Mouse (Mus musculus): ENCODE results near the gene Acbd4. TPM values are rescaled to one million over a fixed set of nuclear protein-coding genes. Genes with fewer than 3 reads are reported as not detected.
A peak's percentile ranks its signal among the peaks of the same experiment; 100 is the strongest.

Gene Acbd4
- polyA plus RNA-seq, 1 experiment: 46.5 TPM

- DNase-seq: no peak
- Histone ChIP-seq H3K4me3 (replicated peaks; ENCODE audit: extremely low read depth, low read depth, low read length) (no peak overlapping the region), H3K4me1 (ENCODE audit: control insufficient read depth, insufficient read depth, low read length) (peaks cover 12% of the 10 kb centered on the region)
- WGBS: 75% methylated on average over 12 of the region's 12 CpGs
- TF ChIP-seq POLR2A (IDR thresholded peaks at IDR 0.05; ENCODE audit: borderline replicate concordance, extremely low read depth, low read depth, low read length) (no peak), CTCF (IDR thresholded peaks at IDR 0.05; ENCODE audit: insufficient read depth, low read length) (no peak)
Observed at GRCm38 (mm10) chr11:103099352-103099940, 2.0 kb upstream of the Acbd4 start.

GRCm38 (mm10) chr11:103100361-103100760, 1.1 kb upstream of the Acbd4 start:
- TF ChIP-seq POLR2A (IDR thresholded peaks at IDR 0.05; ENCODE audit: borderline replicate concordance, extremely low read depth, low read depth, low read length) (no peak), CTCF (IDR thresholded peaks at IDR 0.05; ENCODE audit: insufficient read depth, low read length) (no peak)

GRCm38 (mm10) chr11:103101866-103102501, 502 bp downstream of the Acbd4 start:
- 2% methylated on average over 30 of the region's 30 CpGs for WGBS
- TF ChIP-seq POLR2A (IDR thresholded peaks at IDR 0.05; ENCODE audit: borderline replicate concordance, extremely low read depth, low read depth, low read length) (no peak), CTCF (IDR thresholded peaks at IDR 0.05; ENCODE audit: insufficient read depth, low read length) (no peak)

More at GRCm38 (mm10) chr11:103100361-103100760, 1.1 kb upstream of the Acbd4 start:
- Histone ChIP-seq H3K4me1 (ENCODE audit: control insufficient read depth, insufficient read depth, low read length) (peaks cover 12% of the 10 kb centered on the region), H3K4me3 (replicated peaks; ENCODE audit: extremely low read depth, low read depth, low read length) (no peak overlapping the region)
- DNase-seq: no peak
- WGBS: 55% methylated on average over 8 of the region's 8 CpGs

GRCm38 (mm10) chr11:103102725-103103349, 1.4 kb downstream of the Acbd4 start:
- peak; percentile 97 for TF ChIP-seq CTCF (IDR thresholded peaks at IDR 0.05; ENCODE audit: insufficient read depth, low read length)
- TF ChIP-seq POLR2A (IDR thresholded peaks at IDR 0.05; ENCODE audit: borderline replicate concordance, extremely low read depth, low read depth, low read length): peak; percentile 68; the same call in 1 of the 2 replicates
- 0 out of 2 replicates have a peak, but pooled peaks cover 2% of the 10 kb centered on the region for H3K4me1 ChIP-seq (ENCODE audit: control insufficient read depth, insufficient read depth, low read length)
- 1% methylated on average over 35 of the region's 35 CpGs for WGBS
- peak overlapping the region; percentile 77 for H3K4me3 ChIP-seq (replicated peaks; ENCODE audit: extremely low read depth, low read depth, low read length)
- DNase-seq: peak; percentile 100

More at GRCm38 (mm10) chr11:103101866-103102501, 502 bp downstream of the Acbd4 start:
- H3K4me3 ChIP-seq (replicated peaks; ENCODE audit: extremely low read depth, low read depth, low read length): peak overlapping the region; percentile 54
- H3K4me1 ChIP-seq (ENCODE audit: control insufficient read depth, insufficient read depth, low read length): peaks cover 9% of the 10 kb centered on the region
- peak; percentile 86 for DNase-seq

GRCm38 (mm10) chr11:103103621-103104020, 2.1 kb downstream of the Acbd4 start:
- 0 out of 2 replicates have a peak, but pooled peaks cover 2% of the 10 kb centered on the region for H3K4me1 ChIP-seq (ENCODE audit: control insufficient read depth, insufficient read depth, low read length)
- WGBS: 54% methylated on average over 8 of the region's 8 CpGs
- no peak for DNase-seq
- H3K4me3 ChIP-seq (replicated peaks; ENCODE audit: extremely low read depth, low read depth, low read length): no peak overlapping the region
- TF ChIP-seq CTCF (IDR thresholded peaks at IDR 0.05; ENCODE audit: insufficient read depth, low read length): no peak
- no peak for TF ChIP-seq POLR2A (IDR thresholded peaks at IDR 0.05; ENCODE audit: borderline replicate concordance, extremely low read depth, low read depth, low read length)

GRCm38 (mm10) chr11:103104469-103104868, 3.0 kb downstream of the Acbd4 start:
- H3K4me3 ChIP-seq (replicated peaks; ENCODE audit: extremely low read depth, low read depth, low read length): no peak overlapping the region
- DNase-seq: no peak
- TF ChIP-seq CTCF (IDR thresholded peaks at IDR 0.05; ENCODE audit: insufficient read depth, low read length) (no peak), POLR2A (IDR thresholded peaks at IDR 0.05; ENCODE audit: borderline replicate concordance, extremely low read depth, low read depth, low read length) (no peak)
- WGBS: 75% methylated on average over 7 of the region's 7 CpGs
- H3K4me1 ChIP-seq (ENCODE audit: control insufficient read depth, insufficient read depth, low read length): 0 out of 2 replicates have a peak, but pooled peaks cover 2% of the 10 kb centered on the region

GRCm38 (mm10) chr11:103105180-103105725, 3.8 kb downstream of the Acbd4 start:
- DNase-seq: no peak
- TF ChIP-seq CTCF (IDR thresholded peaks at IDR 0.05; ENCODE audit: insufficient read depth, low read length) (no peak), POLR2A (IDR thresholded peaks at IDR 0.05; ENCODE audit: borderline replicate concordance, extremely low read depth, low read depth, low read length) (no peak)
- WGBS: 61% methylated on average over 13 of the region's 14 CpGs
- Histone ChIP-seq H3K4me1 (ENCODE audit: control insufficient read depth, insufficient read depth, low read length) (0 out of 2 replicates have a peak, but pooled peaks cover 2% of the 10 kb centered on the region), H3K4me3 (replicated peaks; ENCODE audit: extremely low read depth, low read depth, low read length) (no peak overlapping the region)

- Histone ChIP-seq H3K4me1 (ENCODE audit: control insufficient read depth, insufficient read depth, low read length) (0 out of 2 replicates have a peak, but pooled peaks cover 2% of the 10 kb centered on the region), H3K4me3 (replicated peaks; ENCODE audit: extremely low read depth, low read depth, low read length) (no peak overlapping the region)
- TF ChIP-seq POLR2A (IDR thresholded peaks at IDR 0.05; ENCODE audit: borderline replicate concordance, extremely low read depth, low read depth, low read length) (no peak), CTCF (IDR thresholded peaks at IDR 0.05; ENCODE audit: insufficient read depth, low read length) (no peak)
- WGBS: 80% methylated on average over 6 of the region's 6 CpGs
- no peak for DNase-seq
Observed at GRCm38 (mm10) chr11:103105810-103106209, 4.3 kb downstream of the Acbd4 start.

- H3K4me1 ChIP-seq (ENCODE audit: control insufficient read depth, insufficient read depth, low read length): no peaks in the 10 kb centered on the region
- H3K4me3 ChIP-seq (replicated peaks; ENCODE audit: extremely low read depth, low read depth, low read length): no peak overlapping the region
- no peak for DNase-seq
- TF ChIP-seq POLR2A (IDR thresholded peaks at IDR 0.05; ENCODE audit: borderline replicate concordance, extremely low read depth, low read depth, low read length): no peak
- no peak for TF ChIP-seq CTCF (IDR thresholded peaks at IDR 0.05; ENCODE audit: insufficient read depth, low read length)
- WGBS: 73% methylated on average over 4 of the region's 4 CpGs
Observed at GRCm38 (mm10) chr11:103106386-103106785, 4.9 kb downstream of the Acbd4 start.
